Mouse (Mus musculus) natural killer cell, adult 2 months (primary cell): Measurements from ENCODE around the gene Bcorl1.
A peak's percentile ranks its signal among the peaks of the same experiment; 100 is the strongest.

Source experiments
- DNase-seq, 2 experiments: peaks; one replicate each; pipeline ENCODE4 v3.0.0; 2022; ENCODE audit warnings: low spot score in 2 of 2

Bcorl1 gene

DNA sequence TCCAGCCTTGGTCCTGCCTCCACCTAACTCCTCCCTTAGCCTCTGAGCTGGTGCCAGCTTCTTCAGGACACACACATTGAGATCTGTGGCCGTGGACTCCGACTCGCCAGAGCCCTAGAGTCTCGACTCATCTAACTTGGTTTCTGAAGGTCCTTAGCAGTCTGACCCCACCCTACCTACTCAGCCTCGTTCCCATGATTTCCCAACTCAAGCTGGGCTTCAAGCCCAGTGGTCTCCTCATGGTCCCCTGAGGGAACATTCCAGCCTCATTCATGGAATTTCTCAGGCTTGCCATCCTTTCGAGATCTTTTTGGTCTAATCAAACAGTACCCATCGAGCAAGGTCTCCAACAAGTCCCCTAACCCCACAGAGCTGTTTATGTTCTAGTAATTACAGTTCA is 100.8 kb downstream of the Bcorl1 start:
- no peak for DNase-seq

DNA sequence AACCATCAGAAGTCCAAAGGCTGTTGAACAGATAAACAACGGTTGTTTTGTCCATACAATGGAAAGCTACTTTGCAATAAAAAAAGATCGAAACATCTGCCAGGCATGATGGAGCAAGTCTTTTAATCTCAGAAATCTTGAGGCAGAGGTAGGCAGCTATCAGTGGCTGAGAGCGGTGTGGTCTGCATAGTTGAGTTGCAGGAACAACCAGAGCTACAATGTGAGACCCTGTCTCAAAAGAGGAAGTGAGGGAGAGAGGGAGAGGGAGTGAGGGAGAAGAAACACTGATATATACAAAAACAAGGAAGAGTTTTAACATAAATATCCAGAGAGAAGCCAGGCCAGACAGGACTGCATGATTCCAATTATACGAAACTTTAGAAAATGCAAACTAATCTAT is 103.5 kb downstream of the Bcorl1 start:
- no peak for DNase-seq

GRCm38 (mm10) chrX:48449646-48450045 is 108.5 kb downstream of the Bcorl1 start:
- peak; percentile 37 to 62 for DNase-seq

DNA sequence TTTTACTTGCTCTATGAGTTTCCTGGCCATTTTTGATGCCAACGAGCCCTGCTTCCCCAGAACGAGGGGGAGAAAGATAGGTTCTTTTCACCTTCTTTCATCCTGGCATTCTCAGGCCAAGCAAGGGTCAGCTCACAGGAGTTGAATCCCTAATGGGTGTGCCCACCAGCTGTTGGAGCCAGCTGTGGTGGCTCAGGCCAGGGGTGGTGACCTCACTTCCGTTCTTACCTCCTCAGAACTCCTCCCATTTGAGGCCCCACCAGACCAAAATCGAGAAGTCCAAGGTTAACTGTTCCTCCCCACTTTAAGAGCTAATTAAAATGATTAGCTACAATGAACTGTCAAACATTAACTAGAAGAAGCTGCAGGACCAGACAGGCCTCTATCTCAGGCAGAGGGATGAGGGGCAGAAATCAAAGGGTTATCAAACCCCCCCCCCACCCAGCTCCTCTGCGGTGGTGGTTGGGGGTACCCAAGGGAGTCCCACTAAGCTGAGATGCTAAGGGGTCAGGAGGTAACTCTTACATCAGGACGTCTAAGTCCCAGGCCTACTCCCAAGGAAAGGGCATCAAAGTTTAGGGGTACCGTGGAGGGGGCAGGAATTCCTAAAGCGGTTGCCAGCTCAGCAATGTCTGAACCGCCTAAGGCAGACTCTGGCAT is 111.2 kb downstream of the Bcorl1 start:
- DNase-seq, result peak in 1 of 2 experiments; percentile 34

GRCm38 (mm10) chrX:48452931-48453673 is 111.9 kb downstream of the Bcorl1 start:
- peak in 1 of 2 experiments; percentile 20 for DNase-seq

GRCm38 (mm10) chrX:48453736-48454494 is 112.8 kb downstream of the Bcorl1 start:
- peak; percentile 71 to 76 for DNase-seq

GRCm38 (mm10) chrX:48454495-48454878 is 113.3 kb downstream of the Bcorl1 start:
- no peak for DNase-seq

DNA sequence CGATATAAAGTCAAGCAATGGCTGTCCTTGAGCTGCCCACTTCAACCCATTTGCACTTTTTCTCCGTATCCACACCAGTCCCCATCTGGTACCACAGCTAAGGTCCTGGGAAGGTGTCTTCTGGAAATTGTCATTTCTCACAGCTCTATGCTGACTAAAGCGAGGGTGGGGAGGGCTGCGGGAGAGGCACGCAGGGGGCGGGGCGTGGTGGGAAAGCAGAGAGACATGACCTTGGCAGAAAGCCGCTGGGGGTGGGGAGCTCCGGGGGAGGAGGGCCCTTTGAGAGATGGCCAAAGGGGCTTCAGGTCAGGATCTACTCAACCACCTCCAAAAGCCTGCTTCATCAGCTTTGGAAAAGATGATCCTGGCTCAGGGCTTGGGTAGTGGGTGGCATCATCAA is 113.9 kb downstream of the Bcorl1 start:
- DNase-seq, result peak in 1 of 2 experiments; percentile 7

DNA sequence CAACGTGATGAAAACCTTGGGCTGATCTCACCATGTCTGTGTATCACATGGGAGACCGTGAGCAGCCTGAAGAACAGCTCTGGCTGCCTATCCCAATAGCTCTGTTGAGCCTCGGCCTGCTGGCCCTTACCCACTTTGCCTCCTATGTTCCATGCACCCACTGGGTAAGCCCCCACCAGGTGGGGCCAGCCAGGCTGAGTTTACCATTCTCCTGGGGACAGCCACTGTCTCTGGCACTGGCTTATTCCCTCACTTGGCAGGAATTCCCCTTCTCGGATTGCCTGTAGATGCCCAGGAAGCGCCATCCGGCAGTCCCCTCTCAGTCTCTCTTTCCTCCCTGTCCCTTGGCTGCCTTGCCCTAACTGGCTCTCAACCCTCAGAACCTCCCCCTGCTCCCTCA is 115.8 kb downstream of the Bcorl1 start:
- DNase-seq, result no peak
